Mouse (Mus musculus) embryonic facial prominence, embryonic 12.5 days (tissue): ENCODE measurements around the gene Nt5dc1. TPM values are rescaled to one million over a fixed set of nuclear protein-coding genes. Genes with fewer than 3 reads are reported as not detected.

Experiments used
- ATAC-seq: fragments of 200-750 bp; cut with Nextera tagmentation; 2 replicates; pipeline ENCODE4 v1.8.0; 2017; ENCODE audit not compliant: insufficient number of reproducible peaks, insufficient read depth, low FRiP score, low TSS enrichment
- H3K27ac ChIP-seq: fragments of 300-500 bp; sonication (generic); 2 replicates; pipeline ENCODE4 v1.5.1; 2016; ENCODE audit warnings: mild to moderate bottlenecking
- H3K27me3 ChIP-seq: fragments of 300-500 bp; sonication (generic); 2 replicates; pipeline ENCODE4 v1.6.1; 2016; ENCODE audit warnings: mild to moderate bottlenecking, moderate library complexity
- H3K36me3 ChIP-seq: fragments of 300-500 bp; sonication (generic); 2 replicates; pipeline ENCODE4 v1.6.1; 2016; ENCODE audit warnings: mild to moderate bottlenecking
- H3K4me1 ChIP-seq: fragments of 300-500 bp; sonication (generic); 2 replicates; pipeline ENCODE4 v1.6.1; 2016
- H3K4me2 ChIP-seq: fragments of 300-500 bp; sonication (generic); replicated peaks from 2 replicates; pipeline ENCODE4 v1.6.1; 2016; ENCODE audit warnings: mild to moderate bottlenecking, moderate library complexity
- H3K4me3 ChIP-seq: fragments of 300-500 bp; sonication (generic); 2 replicates; pipeline ENCODE4 v1.5.1; 2016; ENCODE audit warnings: mild to moderate bottlenecking
- H3K9ac ChIP-seq: fragments of 300-500 bp; sonication (generic); 2 replicates; pipeline ENCODE4 v1.6.1; 2016; ENCODE audit warnings: mild to moderate bottlenecking, moderate library complexity
- H3K9me3 ChIP-seq: fragments of 300-500 bp; sonication (generic); 2 replicates; pipeline ENCODE4 v1.6.1; 2016; ENCODE audit warnings: mild to moderate bottlenecking, moderate library complexity
- WGBS: fragments of 180-500 bp; shearing (Covaris S2); methylation state at CpG from one replicate; pipeline ENCODE4 v1.1.7; 2016; 5-methylcytosine and 5-hydroxymethylcytosine counted together
- polyA plus RNA-seq: library from polyadenylated mRNA; unstranded; fragments of >200 nt; fragmentation: Nextera tagmentation; extraction: Ambion mirVana; gene quantifications from 2 replicates; pipeline ENCODE4 v1.2.1, GENCODE M21; 2016

The Nt5dc1 gene
- polyA plus RNA-seq, 1 experiment from 2014 or later, result 7.8 TPM

DNA sequence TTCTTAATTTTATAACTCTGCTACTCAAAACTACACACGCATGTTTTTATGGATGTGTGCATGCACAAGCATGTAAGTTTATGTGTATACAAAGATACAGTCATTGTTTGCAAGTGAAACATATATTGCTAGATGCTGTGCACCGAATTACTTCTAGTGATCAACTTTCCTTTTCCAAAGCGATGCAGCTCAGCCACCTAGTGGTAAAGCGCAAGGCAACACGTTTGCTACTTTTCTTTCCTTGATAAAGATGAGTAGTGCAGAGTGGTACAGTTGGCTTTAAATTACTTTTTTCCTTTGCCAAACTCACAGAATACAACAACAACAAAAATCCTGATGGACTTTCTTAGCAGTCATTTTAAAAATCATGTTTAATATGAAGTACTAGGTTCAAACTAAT, 50.2 kb downstream of the Nt5dc1 start:
- H3K4me3 ChIP-seq, result no peak overlapping the region
- H3K9ac ChIP-seq, result no peak overlapping the region
- no peaks in the 10 kb centered on the region for H3K27me3 ChIP-seq
- no peaks in the 10 kb centered on the region for H3K9me3 ChIP-seq
- H3K27ac ChIP-seq, result no peak overlapping the region
- H3K4me1 ChIP-seq, result no peaks in the 10 kb centered on the region
- no peak overlapping the region for H3K4me2 ChIP-seq
- no peak for ATAC-seq
- H3K36me3 ChIP-seq, result no peaks in the 10 kb centered on the region
- 69% methylated on average over 5 of the region's 5 CpGs for WGBS

DNA sequence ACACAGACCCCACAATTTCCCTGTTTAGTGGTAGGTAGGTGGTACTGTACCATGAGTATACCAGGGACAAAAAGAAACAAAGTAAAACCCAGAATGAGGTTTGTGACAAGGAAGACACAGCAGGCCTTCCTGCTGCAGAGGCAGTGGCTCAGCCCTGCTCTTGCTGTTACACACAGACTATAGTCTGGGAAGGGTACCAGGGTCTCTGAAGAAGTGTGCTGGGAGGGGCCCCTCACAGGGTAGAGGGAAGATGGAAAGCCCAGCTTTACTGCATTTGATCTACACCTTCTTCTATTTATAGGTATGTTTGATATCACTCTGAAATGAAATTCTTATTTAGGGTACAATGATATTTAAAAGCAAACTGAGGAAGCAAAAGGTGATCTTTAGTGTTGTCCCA, 54.6 kb downstream of the Nt5dc1 start:
- H3K4me3 ChIP-seq, result no peak overlapping the region
- no peaks in the 10 kb centered on the region for H3K4me1 ChIP-seq
- H3K9me3 ChIP-seq, result no peaks in the 10 kb centered on the region
- H3K27me3 ChIP-seq, result no peaks in the 10 kb centered on the region
- H3K27ac ChIP-seq, result no peak overlapping the region
- no peaks in the 10 kb centered on the region for H3K36me3 ChIP-seq
- ATAC-seq, result no peak
- no peak overlapping the region for H3K9ac ChIP-seq
- no peak overlapping the region for H3K4me2 ChIP-seq

DNA sequence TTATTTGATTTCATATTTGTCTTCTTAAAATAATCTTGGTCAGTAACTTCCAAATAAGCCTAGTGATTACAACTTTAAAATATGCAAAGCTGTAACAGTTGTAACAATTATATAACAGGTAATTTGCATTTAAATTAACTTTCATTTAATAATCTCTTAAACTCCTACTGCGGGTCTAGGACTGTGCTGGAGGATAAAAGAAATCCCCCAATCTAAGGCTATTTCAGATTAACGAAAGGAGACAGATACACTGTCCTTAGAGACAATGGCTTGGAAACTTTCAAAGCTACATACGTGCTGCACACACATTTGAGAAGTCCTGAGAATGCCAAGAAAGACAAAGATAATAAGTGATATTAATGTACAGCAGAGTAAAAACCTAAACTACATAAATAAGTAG, 60.1 kb downstream of the Nt5dc1 start:
- 77% methylated on average over 3 of the region's 3 CpGs for WGBS
- Histone ChIP-seq H3K36me3 (no peaks in the 10 kb centered on the region), H3K9ac (no peak overlapping the region), H3K9me3 (no peaks in the 10 kb centered on the region), H3K27ac (no peak overlapping the region), H3K4me2 (no peak overlapping the region), H3K4me1 (no peaks in the 10 kb centered on the region), H3K4me3 (no peak overlapping the region), H3K27me3 (no peaks in the 10 kb centered on the region)
- no peak for ATAC-seq

DNA sequence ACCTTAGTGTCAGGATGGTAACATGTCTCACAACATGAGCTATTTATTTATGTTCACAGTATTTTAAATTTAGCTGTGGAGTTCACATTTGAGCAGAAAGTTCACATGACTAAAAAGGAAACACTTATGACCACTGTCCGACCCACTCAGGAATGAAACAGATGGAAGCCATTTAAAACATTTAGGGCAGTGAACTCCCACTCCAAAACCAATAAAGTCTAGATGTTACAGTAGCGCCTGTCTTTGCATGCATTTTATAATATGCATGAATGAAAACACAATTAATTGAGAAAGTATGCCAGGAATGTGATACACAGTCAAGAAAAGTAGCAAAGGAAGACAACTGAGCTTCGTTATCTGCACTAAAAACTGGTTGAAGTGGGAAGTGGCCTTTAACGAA, 66.2 kb downstream of the Nt5dc1 start:
- Histone ChIP-seq H3K36me3 (no peaks in the 10 kb centered on the region), H3K4me1 (no peaks in the 10 kb centered on the region), H3K27ac (no peak overlapping the region), H3K27me3 (no peaks in the 10 kb centered on the region), H3K4me3 (no peak overlapping the region), H3K9ac (no peak overlapping the region), H3K9me3 (no peaks in the 10 kb centered on the region), H3K4me2 (no peak overlapping the region)
- 67% methylated on average over 4 of the region's 4 CpGs for WGBS
- no peak for ATAC-seq

DNA sequence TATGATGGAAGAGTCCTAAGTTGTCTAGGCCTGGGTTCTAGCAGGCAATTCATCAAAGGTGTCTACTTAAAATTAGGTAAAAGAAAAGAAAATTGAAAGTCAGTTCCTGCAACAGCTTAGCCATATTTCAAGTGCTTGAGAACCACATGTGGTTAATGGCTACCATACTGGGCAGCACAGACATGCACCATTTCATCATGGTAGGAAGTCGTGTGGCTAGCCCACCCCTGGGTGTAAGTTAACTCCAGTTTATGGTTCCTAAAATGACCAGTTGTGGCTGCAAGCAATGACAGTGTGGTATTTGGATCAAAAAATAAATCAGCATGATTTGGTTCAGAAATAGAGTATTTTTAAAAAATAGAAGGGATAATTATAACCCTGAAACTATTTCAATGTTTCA, 76.5 kb downstream of the Nt5dc1 start:
- ATAC-seq, result no peak

DNA sequence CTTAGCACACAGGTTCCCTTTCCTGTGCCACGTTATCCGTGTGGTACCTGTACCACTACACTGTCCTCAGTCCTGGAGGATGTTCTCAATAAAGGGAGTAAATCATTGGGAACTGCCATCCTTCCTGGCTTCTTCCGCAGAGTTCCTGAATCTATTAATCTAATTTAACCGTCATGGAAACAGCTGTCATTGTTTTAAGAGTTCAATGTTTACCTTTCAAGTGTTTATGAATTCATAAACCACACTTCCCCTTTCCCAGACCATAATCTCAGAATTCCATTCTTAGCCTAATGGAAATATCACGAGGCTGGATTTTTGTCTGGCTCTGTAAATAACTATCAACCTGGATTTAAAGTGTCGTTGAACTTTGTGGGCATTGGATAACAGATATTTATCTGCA, 77.3 kb downstream of the Nt5dc1 start:
- Histone ChIP-seq H3K4me3 (no peak overlapping the region), H3K27ac (no peak overlapping the region), H3K9me3 (no peaks in the 10 kb centered on the region), H3K36me3 (no peaks in the 10 kb centered on the region), H3K27me3 (no peaks in the 10 kb centered on the region), H3K4me1 (no peaks in the 10 kb centered on the region), H3K4me2 (no peak overlapping the region), H3K9ac (no peak overlapping the region)
- WGBS, result 58% methylated on average over 6 of the region's 6 CpGs
- no peak for ATAC-seq

More for the DNA sequence above, 76.5 kb downstream of the Nt5dc1 start:
- H3K27ac ChIP-seq, result no peak overlapping the region
- no peak overlapping the region for H3K4me3 ChIP-seq
- H3K9me3 ChIP-seq, result no peaks in the 10 kb centered on the region
- no peaks in the 10 kb centered on the region for H3K36me3 ChIP-seq
- H3K4me1 ChIP-seq, result no peaks in the 10 kb centered on the region
- 71% methylated on average over 1 of the region's 1 CpGs for WGBS
- H3K27me3 ChIP-seq, result no peaks in the 10 kb centered on the region
- no peak overlapping the region for H3K4me2 ChIP-seq
- H3K9ac ChIP-seq, result no peak overlapping the region

DNA sequence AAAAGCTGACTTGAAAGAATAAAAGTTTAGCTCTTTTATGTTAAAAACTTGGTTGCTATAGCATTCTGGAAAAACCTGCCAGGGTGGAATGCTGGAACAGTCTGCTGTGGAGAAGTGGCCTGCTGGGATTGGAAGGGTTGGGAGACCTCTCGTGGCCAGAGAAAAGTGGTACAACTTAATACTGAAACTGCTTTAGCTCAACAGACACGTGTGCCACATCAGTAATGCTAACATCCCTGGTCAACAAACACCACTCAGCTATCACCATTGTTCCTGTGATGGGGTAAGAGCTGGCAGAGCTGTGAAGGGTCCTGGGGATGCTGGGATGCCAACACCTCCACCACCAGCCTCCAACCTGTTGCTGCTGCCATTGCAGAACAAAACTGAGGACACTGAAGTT, 90.0 kb downstream of the Nt5dc1 start:
- H3K9ac ChIP-seq, result no peak overlapping the region
- H3K27me3 ChIP-seq, result no peaks in the 10 kb centered on the region
- H3K4me2 ChIP-seq, result no peak overlapping the region
- 2% methylated on average over 2 of the region's 2 CpGs for WGBS
- H3K4me3 ChIP-seq, result no peak overlapping the region
- H3K27ac ChIP-seq, result no peak overlapping the region
- no peak for ATAC-seq
- no peaks in the 10 kb centered on the region for H3K9me3 ChIP-seq
- H3K4me1 ChIP-seq, result no peaks in the 10 kb centered on the region
- H3K36me3 ChIP-seq, result no peaks in the 10 kb centered on the region

DNA sequence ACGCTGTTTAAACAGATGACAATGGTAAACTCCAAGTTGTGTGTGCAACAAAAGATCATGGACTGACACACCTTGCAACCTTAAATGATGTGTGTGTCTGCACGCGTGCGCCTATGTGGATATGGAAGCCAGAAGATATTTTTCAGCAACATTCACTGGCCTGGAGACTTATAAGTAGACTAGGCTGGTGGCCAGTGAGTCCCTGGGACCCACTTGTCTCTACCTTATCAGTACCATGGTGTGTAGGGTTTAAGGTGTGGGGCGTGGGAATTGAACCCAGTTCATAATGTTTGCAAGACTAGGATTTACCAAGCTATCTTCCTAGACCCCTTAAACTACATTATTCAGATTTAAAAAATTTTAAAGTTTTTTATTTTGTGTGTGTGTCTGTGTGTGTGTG, 91.2 kb downstream of the Nt5dc1 start:
- WGBS, result 58% methylated on average over 5 of the region's 5 CpGs
- Histone ChIP-seq H3K4me1 (no peaks in the 10 kb centered on the region), H3K4me3 (no peak overlapping the region), H3K36me3 (no peaks in the 10 kb centered on the region), H3K27ac (no peak overlapping the region), H3K9ac (no peak overlapping the region), H3K9me3 (no peaks in the 10 kb centered on the region), H3K27me3 (no peaks in the 10 kb centered on the region), H3K4me2 (no peak overlapping the region)
- no peak for ATAC-seq

DNA sequence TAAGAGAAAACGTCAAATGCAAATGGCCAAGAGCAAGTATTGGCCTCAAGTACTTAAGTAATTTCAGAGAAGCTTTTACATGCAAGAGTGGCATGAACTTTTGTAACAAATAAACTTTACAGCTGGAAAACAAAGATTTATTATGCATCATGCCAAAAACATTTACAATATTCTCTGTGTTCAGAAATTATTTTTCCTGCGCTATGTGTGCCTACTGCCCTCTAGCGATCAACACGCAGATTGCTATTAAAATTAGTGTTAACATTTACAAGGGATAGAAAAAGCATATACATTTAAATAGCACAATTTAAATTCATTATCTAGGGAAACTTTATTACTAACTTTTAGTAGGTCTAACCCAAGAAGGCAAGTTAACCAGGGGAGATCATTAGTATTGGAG, 91.7 kb downstream of the Nt5dc1 start:
- Histone ChIP-seq H3K9ac (no peak overlapping the region), H3K4me3 (no peak overlapping the region), H3K4me1 (no peaks in the 10 kb centered on the region), H3K27me3 (no peaks in the 10 kb centered on the region), H3K27ac (no peak overlapping the region), H3K9me3 (no peaks in the 10 kb centered on the region), H3K4me2 (no peak overlapping the region), H3K36me3 (no peaks in the 10 kb centered on the region)
- no peak for ATAC-seq
- WGBS, result 20% methylated on average over 4 of the region's 4 CpGs

DNA sequence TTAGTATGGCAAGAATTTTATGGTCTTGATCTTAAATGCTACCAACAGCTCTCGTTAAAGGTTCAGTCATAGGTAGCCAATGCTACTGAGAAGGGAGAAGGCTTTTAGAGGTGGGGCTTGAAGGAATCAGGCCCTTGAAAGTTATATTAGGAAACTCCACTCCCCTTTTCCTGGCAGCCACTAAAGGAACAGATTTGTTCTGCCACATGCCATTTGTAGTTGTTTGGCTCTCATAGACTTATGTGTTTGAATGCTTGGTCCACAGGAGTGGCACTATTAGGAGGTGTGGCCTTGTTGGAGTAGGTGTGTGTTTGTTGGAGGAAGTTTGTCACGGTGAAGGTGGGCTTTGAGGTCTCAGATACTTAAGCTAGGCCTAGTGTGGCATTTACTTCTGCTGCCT, 97.5 kb downstream of the Nt5dc1 start:
- Histone ChIP-seq H3K4me1 (peaks cover 9% of the 10 kb centered on the region; the same call in 1 of the 2 replicates), H3K27me3 (no peaks in the 10 kb centered on the region), H3K9ac (no peak overlapping the region), H3K9me3 (no peaks in the 10 kb centered on the region), H3K36me3 (no peaks in the 10 kb centered on the region), H3K4me2 (no peak overlapping the region), H3K27ac (no peak overlapping the region), H3K4me3 (no peak overlapping the region)
- ATAC-seq, result no peak
- WGBS, result 85% methylated on average over 2 of the region's 2 CpGs

DNA sequence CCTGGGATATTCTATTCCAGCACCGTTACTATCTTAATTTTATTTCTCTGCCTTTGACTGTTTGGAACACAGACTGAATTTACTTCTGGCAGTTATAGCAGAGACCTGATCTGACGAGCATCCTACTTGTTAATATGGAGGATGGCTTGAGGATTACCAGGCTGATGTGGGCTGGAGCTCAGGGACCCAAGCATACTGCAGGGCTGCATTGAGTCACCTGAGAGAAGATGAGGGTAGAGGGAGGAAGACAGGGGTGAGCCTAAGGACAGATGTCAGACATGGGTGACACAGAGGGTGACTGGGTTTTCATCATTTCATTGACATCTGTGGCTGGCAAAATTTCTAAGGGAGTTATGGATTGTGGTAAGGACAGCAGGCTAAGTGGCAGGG, 101.1 kb downstream of the Nt5dc1 start:
- H3K4me2 ChIP-seq, result peak overlapping the region; percentile 27
- no peak overlapping the region for H3K4me3 ChIP-seq
- H3K4me1 ChIP-seq, result peaks cover 9% of the 10 kb centered on the region; the same call in 1 of the 2 replicates
- 11% methylated on average over 2 of the region's 2 CpGs for whole genome bisulfite sequencing
- H3K9me3 ChIP-seq, result no peaks in the 10 kb centered on the region
- H3K27me3 ChIP-seq, result no peaks in the 10 kb centered on the region
- no peak overlapping the region for H3K9ac ChIP-seq
- H3K36me3 ChIP-seq, result no peaks in the 10 kb centered on the region
- ATAC-seq, result peak; percentile 53
- 0 out of 2 replicates have a peak overlapping the region, but pooled peaks have one; percentile 18 for H3K27ac ChIP-seq

DNA sequence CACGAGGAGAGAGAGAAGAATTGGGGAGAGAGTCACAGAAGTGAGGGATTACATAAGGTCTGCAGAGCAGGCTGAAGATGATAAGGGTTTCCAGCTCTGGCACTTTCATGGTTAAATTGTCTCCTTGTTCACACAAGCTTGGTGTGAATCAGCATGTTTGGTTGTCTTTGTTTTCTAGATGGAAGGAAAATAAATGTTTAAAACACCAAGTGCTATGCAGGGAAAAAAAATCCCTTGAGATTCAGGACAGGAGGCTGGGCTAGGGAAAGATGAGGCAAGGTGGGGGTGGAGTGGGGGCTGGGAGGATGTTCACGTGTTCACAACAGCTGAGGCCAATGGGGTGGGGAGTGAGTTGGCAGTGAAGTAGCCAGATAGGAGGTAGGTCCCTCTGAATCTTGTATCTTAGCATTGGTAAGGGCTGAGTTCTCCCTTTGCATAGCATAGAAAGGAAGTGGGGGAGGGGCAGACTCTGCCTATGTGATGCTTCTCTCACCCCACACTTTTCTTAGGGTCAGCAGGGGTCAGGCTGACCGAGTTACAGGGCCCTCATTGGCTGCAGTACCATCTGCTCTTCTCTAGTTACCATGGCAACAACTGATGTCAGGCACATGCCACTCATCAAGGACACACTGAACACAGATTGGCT, 101.7 kb downstream of the Nt5dc1 start:
- H3K4me2 ChIP-seq, result peak overlapping the region; percentile 27
- H3K27ac ChIP-seq, result peak overlapping the region; percentile 18; the same call in 1 of the 2 replicates
- no peak overlapping the region for H3K4me3 ChIP-seq
- no peaks in the 10 kb centered on the region for H3K9me3 ChIP-seq
- no peaks in the 10 kb centered on the region for H3K36me3 ChIP-seq
- no peak overlapping the region for H3K9ac ChIP-seq
- no peaks in the 10 kb centered on the region for H3K27me3 ChIP-seq
- H3K4me1 ChIP-seq, result peaks cover 9% of the 10 kb centered on the region; the same call in 1 of the 2 replicates
- WGBS, result 0% methylated on average over 3 of the region's 3 CpGs
- ATAC-seq, result peak; percentile 78

DNA sequence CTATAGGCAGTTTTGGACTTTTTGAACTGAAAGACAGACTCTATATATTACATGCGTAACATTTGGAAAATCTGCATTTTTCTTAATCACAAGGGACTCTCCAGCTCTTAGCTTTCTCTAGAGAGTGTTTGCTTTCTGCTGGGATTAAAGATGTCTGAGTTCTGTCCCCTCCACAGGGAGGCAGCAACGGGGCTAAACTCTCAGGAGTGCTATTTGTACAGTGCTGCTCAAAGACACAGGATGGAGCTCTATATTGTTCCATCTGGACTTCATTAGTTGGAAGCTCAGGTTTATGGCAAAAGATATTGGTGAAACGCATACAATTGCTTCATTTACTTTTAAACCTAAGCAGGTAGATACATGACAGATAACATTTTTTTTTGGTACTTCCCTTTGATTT, 105.8 kb downstream of the Nt5dc1 start:
- ATAC-seq, result no peak
- WGBS, result 33% methylated on average over 3 of the region's 3 CpGs

More for the DNA sequence above, 105.8 kb downstream of the Nt5dc1 start:
- Histone ChIP-seq H3K4me1 (peaks cover 9% of the 10 kb centered on the region; the same call in 1 of the 2 replicates), H3K9ac (no peak overlapping the region), H3K4me3 (no peak overlapping the region), H3K4me2 (no peak overlapping the region), H3K27me3 (no peaks in the 10 kb centered on the region), H3K27ac (no peak overlapping the region), H3K9me3 (no peaks in the 10 kb centered on the region), H3K36me3 (no peaks in the 10 kb centered on the region)
